Mouse (Mus musculus) right cerebral cortex, postnatal 10 days (tissue): ENCODE results near the gene Cd2ap.

Experiments used
- DNase-seq, 2 experiments: peaks; one replicate each; pipeline ENCODE4 v3.0.0; 2021; ENCODE audit warnings: low spot score in 2 of 2

Gene Cd2ap

GRCm38 (mm10) chr17:42860370-42860769, 16.1 kb downstream of the Cd2ap start:
- DNase-seq = no peak

- DNase-seq = no peak
These were observed 19.0 kb downstream of the Cd2ap start for GRCm38 (mm10) chr17:42857506-42857905.

GRCm38 (mm10) chr17:42847108-42847507, 29.4 kb downstream of the Cd2ap start:
- no peak for DNase-seq

- no peak for DNase-seq
These were observed 39.3 kb downstream of the Cd2ap start for GRCm38 (mm10) chr17:42837193-42837592.

GRCm38 (mm10) chr17:42822787-42823186, 53.7 kb downstream of the Cd2ap start:
- peak; percentile 24 to 53 for DNase-seq

- no peak for DNase-seq
These were observed 61.1 kb downstream of the Cd2ap start for GRCm38 (mm10) chr17:42815374-42815773.

- DNase-seq = no peak
These were observed 84.0 kb downstream of the Cd2ap start for GRCm38 (mm10) chr17:42792412-42792975.

GRCm38 (mm10) chr17:42790787-42791186, 85.7 kb downstream of the Cd2ap start:
- no peak for DNase-seq

GRCm38 (mm10) chr17:42789723-42790122, 86.7 kb downstream of the Cd2ap start:
- no peak for DNase-seq

- DNase-seq = no peak
These were observed 87.6 kb downstream of the Cd2ap start for GRCm38 (mm10) chr17:42788686-42789453.

GRCm38 (mm10) chr17:42782156-42782757, 94.2 kb downstream of the Cd2ap start:
- peak; percentile 75 to 80 for DNase-seq

GRCm38 (mm10) chr17:42753791-42754190, 122.7 kb downstream of the Cd2ap start:
- no peak for DNase-seq

GRCm38 (mm10) chr17:42752173-42752572, 124.3 kb downstream of the Cd2ap start:
- no peak for DNase-seq

GRCm38 (mm10) chr17:42745657-42746420, 130.6 kb downstream of the Cd2ap start:
- DNase-seq = no peak
